Mouse (Mus musculus) activated CD4-positive, CD25-positive, alpha-beta regulatory T cell (primary cell): ENCODE measurements around the gene Crip2. TPM values are rescaled to one million over a fixed set of nuclear protein-coding genes. Genes with fewer than 3 reads are reported as not detected.

Source experiments
- polyA plus RNA-seq, 2 experiments: library from polyadenylated mRNA; unstranded; fragments of 100-300 nt; shearing (Covaris generic); gene quantifications; one replicate each; pipeline ENCODE4 v1.2.1; 2017

Crip2 gene
- 1 to 10 TPM; 3.1 to 6.4 TPM for polyA plus RNA-seq

DNA sequence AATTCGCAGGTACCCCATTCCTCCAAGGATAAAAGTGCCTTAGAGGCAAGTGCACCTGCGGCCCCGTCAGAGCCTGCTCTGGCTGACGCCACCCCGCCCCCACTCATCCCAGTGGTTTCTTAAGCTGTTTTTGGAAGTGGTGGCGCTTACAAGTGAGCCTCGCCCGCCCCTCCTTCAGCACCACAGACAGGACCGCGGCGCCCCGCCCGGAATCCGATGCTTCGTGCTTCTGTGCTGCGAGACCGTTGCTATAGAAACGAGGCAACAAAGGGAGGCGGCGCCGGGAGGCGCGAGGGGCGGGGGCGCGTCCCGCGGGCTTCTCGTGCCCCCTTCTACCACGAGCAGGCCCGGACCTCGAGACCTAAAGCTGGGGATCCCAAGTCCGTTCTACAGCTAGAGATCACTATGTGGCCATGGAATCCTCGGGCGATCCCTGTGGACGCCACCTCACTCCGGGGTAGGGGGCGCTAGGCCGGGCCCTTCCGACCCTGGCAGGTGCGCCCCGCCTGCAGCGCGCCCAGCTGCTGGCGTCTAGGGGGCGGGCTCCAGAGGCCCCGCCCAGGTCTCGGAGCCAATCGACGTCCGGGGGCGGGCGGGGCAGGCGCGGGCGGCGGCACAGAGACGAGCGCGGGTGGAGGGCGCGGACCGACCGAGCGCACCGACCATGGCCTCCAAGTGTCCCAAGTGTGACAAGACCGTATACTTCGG is at the start of gene Crip2:
Gene Crip2 (plus strand): TSS at position 329 of the 708 bp plus-strand sequence.

DNA sequence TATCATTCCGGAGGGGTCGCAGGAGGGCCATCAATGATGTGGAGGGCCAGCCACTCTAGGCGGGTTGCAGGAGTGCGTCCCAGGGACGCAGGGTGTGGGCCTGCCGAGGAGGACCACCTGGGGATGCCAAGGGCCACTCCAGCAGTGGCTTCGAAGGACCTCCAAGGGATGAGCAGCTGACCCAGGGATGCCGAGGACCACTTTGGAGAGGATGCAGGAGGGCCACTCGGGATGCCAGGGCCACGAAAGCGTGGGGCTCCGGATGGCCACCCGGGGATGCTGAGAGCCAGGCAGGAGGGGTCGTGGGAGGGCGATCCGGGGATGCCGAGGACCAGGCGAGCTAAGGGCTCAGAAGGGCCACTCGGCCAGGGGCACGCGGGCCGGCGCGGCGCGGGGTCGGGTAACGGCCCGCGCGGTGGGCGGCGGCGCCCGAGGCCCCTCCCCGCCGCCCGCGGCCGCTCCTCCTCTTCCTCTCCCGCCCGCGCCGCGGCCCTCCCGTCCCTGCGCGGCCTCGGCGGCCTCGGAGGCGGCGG is 42.2 kb upstream of the Crip2 start, which contains the start of gene Mta1:
Gene Mta1 (plus strand): TSS at position 530 of the 533 bp plus-strand sequence.

DNA sequence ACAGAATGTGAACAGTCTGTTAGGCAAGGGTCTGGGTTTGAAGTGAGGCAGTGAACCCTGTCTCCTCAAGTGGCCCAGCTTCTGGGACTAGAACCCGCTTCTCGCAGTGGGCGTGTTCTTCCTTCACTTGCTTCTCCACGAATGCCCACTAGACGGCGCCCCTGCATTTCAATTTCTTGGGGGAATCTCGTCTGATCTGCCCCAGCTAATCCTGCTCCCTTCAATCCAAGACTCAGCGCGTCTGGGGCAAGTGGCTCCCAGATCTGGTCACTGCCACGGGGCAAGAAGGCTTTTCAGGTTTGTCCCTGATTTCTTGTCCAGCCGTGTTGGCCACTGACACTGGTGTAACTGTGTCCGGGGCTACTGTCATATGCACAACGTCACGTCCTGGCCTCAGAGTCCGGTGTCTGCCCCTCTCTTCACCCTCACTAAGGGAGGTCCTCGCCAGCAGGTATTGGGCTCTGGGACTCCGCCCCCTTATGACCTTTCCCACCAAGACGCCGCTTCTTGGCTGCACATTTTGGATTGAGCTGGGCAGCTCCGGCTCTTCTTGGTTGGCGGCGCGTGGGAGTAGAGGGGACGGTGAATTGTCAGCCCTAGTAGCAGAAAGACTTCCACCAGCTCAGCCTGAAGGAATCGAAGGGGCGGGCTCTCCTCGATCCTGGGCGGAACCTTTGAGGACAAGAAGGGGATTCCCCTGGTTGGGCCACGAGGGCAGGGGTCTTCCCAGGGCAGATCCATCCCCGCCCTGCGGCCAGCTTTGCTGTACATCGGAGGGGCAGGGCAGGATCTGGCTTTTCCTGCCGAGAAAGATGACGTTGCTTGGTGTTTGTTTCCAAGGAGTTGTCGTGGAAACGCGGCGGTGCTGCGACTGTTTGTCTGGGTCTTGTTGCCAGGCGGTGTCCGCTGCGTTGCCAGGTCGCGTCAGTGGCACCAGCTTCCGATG is 6.3 kb downstream of the Crip2 start, which contains the start of gene Crip1:
Gene Crip1 (plus strand): TSS at position 205 of the 946 bp plus-strand sequence.

DNA sequence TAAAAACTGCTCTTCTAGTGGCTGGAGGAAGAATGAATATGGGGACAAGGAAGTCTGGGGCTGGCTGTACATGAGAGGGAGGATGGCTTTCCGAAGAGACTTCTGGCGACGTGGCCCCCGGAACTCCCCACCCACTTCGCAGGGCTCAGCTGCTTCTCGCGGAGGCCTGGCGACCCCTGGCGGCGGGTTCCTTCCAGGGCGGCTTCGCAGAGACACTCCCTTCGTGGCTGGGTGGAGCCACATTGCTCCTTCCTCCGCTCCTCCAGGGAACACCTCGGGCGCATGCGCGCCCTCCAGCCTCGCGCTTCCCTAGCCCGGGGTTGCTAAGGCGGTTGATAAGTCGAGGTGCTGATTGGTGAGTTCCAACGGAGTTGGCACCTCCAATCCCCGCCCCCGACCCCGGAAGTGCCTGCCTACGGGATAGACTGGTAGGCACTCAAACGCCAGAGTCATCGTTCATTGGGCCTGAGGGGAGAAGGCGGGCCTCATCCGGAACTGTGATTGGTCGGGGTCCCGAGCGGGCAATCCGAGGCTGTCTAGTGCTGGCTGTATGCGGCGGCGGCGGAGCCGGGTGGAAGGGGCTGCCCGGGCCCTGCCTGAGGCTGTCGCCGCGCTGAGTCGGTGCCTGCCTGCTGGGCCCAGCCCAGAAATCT is 16.0 kb downstream of the Crip2 start, which contains the start of gene Tedc1:
Gene Tedc1 (plus strand): TSS at position 535 of the 653 bp plus-strand sequence.

DNA sequence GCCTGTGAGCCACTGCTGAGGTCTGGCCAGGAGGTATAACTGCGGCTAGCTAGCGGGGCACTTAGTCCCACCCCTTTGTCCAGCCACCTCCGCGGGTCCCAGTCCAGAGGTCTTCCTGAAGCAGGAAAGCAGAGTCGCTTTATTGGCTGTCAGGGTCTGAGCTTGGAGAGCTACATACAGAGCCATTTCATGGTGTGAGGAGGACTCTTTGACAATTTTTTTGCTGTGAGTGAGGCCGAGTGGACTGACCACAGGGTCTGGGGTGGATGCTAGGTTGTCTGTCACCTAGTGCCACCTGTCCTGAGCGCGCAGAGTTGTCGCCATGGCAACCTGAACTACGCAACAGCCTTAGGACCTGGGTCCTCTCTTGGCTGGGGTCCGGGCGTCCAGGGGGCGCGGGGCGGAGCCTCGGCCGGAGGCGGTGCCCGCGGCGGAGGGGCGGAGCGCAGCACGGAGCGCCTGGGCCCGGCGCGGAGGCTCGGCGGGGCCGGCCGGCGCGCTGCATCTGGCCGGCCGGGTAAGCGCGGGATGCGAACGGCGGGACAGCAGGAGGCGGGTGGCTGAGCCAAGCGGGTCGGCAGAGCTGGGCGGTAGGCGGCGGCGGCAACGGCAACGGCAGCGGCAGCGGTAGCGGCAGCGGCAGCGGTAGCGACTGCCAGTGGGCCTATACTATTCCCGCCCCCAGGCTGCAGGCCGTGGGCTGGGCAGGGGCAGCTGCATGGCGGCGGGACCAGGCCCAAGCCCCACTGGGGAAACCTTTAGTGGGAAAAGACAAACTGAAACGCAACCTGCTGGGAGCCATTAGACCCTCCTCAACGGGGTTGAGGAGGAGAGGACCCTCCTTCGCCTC is 45.6 kb downstream of the Crip2 start, which contains the start of gene Tmem121:
Gene Tmem121 (plus strand): TSS at position 489 of the 850 bp plus-strand sequence.

Other genes starting within 250 kb of the Crip2 start
- 1 to 10 TPM; 1.1 to 2.1 TPM for gene Jag2, start 210.5 kb upstream of the Crip2 start, polyA plus RNA-seq
- gene Nudt14, start 198.1 kb upstream of the Crip2 start, polyA plus RNA-seq, result 10 to 100 TPM; 53.5 to 60.1 TPM
- 10 to 100 TPM; 41.0 to 48.6 TPM for gene Btbd6, start 163.8 kb upstream of the Crip2 start, polyA plus RNA-seq
- 100 to 1,000 TPM; 143 to 169 TPM for gene Brf1, start 139.5 kb upstream of the Crip2 start, polyA plus RNA-seq
- gene Pacs2, start 125.7 kb upstream of the Crip2 start, polyA plus RNA-seq, result 10 to 100 TPM; 11.4 to 22.8 TPM
- not detected for gene Tex22, start 65.7 kb upstream of the Crip2 start, polyA plus RNA-seq
- 10 to 100 TPM; 35.7 to 37.9 TPM for gene Mta1, start 42.0 kb upstream of the Crip2 start, polyA plus RNA-seq
- 1,000 to 10,000 TPM; 1,349 to 2,216 TPM for gene Crip1, start 6.1 kb downstream of the Crip2 start, polyA plus RNA-seq
- 10 to 100 TPM; 10.4 to 13.7 TPM for gene Tedc1, start 16.2 kb downstream of the Crip2 start, polyA plus RNA-seq
- 1 to 10 TPM in 1 of 2 experiments, not detected in 1; 2.8 TPM for gene Tmem121, start 45.7 kb downstream of the Crip2 start, polyA plus RNA-seq